Mouse (Mus musculus): ENCODE measurements around the gene Ercc6l2. TPM values are rescaled to one million over a fixed set of nuclear protein-coding genes. Genes with fewer than 3 reads are reported as not detected.

Gene Ercc6l2
- 6.2 and 8.3 TPM in 2 replicates for polyA plus RNA-seq (2015; fragmentation: Nextera tagmentation; extraction: Ambion mirVana)

DNA sequence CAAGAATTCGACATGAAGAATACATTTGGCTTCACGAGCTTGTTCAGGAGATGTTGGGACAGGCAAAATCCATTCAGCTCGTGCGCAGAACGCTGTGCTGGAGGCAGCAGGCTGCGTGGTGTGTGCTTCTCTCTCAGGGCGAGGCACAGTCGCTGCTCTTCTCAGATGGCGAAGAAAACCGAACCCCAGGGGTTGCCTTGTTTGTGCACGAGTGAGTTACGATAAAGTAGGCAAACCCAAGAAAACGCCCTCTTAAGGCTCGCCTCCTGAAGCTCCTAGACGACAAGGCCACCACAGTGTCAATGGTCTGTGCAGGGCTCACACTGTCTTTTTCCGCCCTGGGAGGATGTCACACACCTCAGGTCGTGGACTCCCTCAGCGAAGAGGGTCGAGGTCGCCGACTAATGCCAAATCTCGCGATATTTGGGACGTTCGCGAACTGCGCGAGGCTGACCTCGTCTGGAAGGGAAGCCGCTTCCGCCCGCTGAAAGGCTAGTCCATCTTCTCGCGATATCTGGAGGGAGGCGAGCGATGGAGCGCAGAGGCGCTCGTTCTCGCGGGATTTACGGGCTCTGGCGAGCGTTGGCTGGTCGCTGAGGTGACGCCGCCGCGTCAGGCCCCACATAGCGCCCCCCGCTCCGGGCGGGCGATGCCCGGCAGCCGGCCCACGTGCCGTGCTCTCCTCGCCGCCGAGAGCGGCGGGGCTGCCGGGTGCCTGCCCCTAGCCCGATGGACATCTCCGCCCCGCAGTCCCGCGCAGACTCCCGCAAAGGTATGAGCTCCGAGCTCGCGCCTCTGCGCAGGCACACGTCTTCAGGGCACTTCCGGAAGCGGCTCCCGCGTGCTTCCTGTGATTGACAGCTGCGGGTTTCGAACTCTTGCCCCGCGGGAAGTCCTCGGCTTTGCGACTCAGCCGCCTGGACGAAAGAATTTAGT lies at the start of gene Ercc6l2:
Gene Ercc6l2, plus strand, starts transcription at position 495 of the 936 bp plus-strand sequence.
- under 1% methylated on average over 87 of the region's 87 CpGs for WGBS

DNA sequence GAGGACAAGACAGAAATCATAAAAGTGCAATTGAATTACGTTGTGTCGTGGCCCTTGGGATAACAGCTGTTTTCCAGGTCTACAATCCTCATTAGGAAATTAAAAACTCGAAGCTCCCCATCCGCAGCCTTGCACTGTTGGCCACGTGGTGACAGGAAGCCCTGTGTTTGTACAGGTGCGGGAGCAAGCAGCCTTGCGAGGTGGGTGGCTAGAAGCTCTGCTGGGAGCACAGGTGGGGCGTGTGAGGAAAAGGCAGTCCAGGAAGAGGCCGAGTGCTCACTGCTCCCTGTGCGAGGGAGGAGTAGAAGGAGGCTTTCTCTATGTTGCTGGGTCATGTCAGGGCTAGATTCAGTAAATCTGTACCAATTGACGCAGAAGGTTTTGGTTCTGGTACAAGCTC lies 49.0 kb upstream of the Ercc6l2 start:
- H3K4me1 ChIP-seq (replicated peaks; ENCODE audit: control insufficient read depth, insufficient read depth, low read length), result no peaks in the 10 kb centered on the region
- no peak for ATAC-seq
- no peak overlapping the region for H3K4me2 ChIP-seq (replicated peaks; ENCODE audit: low read depth)
- WGBS, result 34% methylated on average over 11 of the region's 11 CpGs
- no peak overlapping the region for H3K4me3 ChIP-seq (ENCODE audit: low read depth, low read length)
- H3K27ac ChIP-seq (ENCODE audit: low read depth, low read length), result no peak overlapping the region
- no peaks in the 10 kb centered on the region for H3K36me3 ChIP-seq (ENCODE audit: control insufficient read depth, insufficient read depth)
- no peaks in the 10 kb centered on the region for H3K9me3 ChIP-seq (ENCODE audit: control insufficient read depth)
- TF ChIP-seq CTCF (IDR thresholded peaks at IDR 0.05; ENCODE audit: low read depth), result no peak
- no peak overlapping the region for H3K9ac ChIP-seq (ENCODE audit: low read depth, low read length)
- H3K27me3 ChIP-seq (replicated peaks; ENCODE audit: control insufficient read depth, insufficient read depth, low read length), result no peaks in the 10 kb centered on the region

More for the DNA sequence above, at the start of gene Ercc6l2:
- ATAC-seq, result peak; percentile 100
- H3K27ac ChIP-seq (ENCODE audit: low read depth, low read length), result peak within 1 kb of the TSS; percentile 85
- H3K9ac ChIP-seq (ENCODE audit: low read depth, low read length), result peak within 1 kb of the TSS; percentile 73
- no peaks in the 10 kb centered on the region for H3K36me3 ChIP-seq (ENCODE audit: control insufficient read depth, insufficient read depth)
- peak within 1 kb of the TSS; percentile 69 for H3K4me2 ChIP-seq (replicated peaks; ENCODE audit: low read depth)
- peak within 1 kb of the TSS; percentile 52 for H3K4me3 ChIP-seq (ENCODE audit: low read depth, low read length)
- H3K27me3 ChIP-seq (replicated peaks; ENCODE audit: control insufficient read depth, insufficient read depth, low read length), result no peaks in the 10 kb centered on the region
- H3K9me3 ChIP-seq (ENCODE audit: control insufficient read depth), result no peaks in the 10 kb centered on the region
- TF ChIP-seq CTCF (IDR thresholded peaks at IDR 0.05; ENCODE audit: low read depth), result peak; percentile 25; the same call in 1 of the 2 replicates
- peaks cover 7% of the 10 kb centered on the region; the same call in 1 of the 2 replicates for H3K4me1 ChIP-seq (replicated peaks; ENCODE audit: control insufficient read depth, insufficient read depth, low read length)

DNA sequence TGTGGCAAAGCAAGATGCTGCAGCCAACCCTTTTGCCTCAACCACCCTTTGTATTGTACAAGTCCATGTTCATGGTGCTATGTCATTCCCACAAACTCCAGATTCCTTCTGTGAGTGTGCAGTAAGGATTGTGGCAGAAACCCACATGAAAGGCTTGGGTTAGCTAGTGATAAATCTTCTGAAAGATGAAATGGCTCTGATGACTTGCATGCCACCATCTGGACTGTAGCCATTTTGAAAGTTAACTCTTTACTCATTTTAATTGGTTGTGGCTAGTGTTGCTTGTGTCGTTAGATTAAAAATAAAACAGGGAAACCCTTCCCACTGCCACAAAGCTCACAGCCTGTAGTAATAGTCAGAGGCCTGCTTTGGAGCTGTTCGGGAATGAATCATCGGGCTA lies 44.0 kb upstream of the Ercc6l2 start:
- Histone ChIP-seq H3K27ac (ENCODE audit: low read depth, low read length) (no peak overlapping the region), H3K9me3 (ENCODE audit: control insufficient read depth) (no peaks in the 10 kb centered on the region), H3K9ac (ENCODE audit: low read depth, low read length) (no peak overlapping the region), H3K4me3 (ENCODE audit: low read depth, low read length) (no peak overlapping the region), H3K27me3 (replicated peaks; ENCODE audit: control insufficient read depth, insufficient read depth, low read length) (no peaks in the 10 kb centered on the region), H3K4me1 (replicated peaks; ENCODE audit: control insufficient read depth, insufficient read depth, low read length) (no peaks in the 10 kb centered on the region), H3K36me3 (ENCODE audit: control insufficient read depth, insufficient read depth) (no peaks in the 10 kb centered on the region), H3K4me2 (replicated peaks; ENCODE audit: low read depth) (no peak overlapping the region)
- no peak for ATAC-seq
- TF ChIP-seq CTCF (IDR thresholded peaks at IDR 0.05; ENCODE audit: low read depth), result no peak
- 64% methylated on average over 3 of the region's 3 CpGs for WGBS

DNA sequence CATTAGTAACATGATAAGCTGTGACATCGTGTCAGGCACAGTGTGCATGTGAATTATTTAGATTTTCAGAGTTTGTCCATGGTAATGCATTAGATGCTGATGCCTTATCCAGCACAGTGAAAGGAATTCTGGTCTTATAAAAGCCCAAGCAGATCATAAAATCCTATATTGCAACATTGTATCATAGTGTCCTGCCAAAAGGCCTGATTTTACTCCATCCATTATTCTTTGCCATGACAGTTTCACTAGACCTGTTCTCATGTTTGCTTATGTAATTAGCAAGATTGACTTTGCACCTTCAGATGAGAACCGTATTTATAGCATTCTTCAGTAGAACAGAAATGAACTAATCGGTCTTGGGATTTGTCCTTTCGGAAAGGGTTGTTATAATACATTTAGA lies 36.1 kb upstream of the Ercc6l2 start:
- Histone ChIP-seq H3K27me3 (replicated peaks; ENCODE audit: control insufficient read depth, insufficient read depth, low read length) (no peaks in the 10 kb centered on the region), H3K4me1 (replicated peaks; ENCODE audit: control insufficient read depth, insufficient read depth, low read length) (no peaks in the 10 kb centered on the region), H3K9ac (ENCODE audit: low read depth, low read length) (no peak overlapping the region), H3K36me3 (ENCODE audit: control insufficient read depth, insufficient read depth) (no peaks in the 10 kb centered on the region), H3K4me3 (ENCODE audit: low read depth, low read length) (no peak overlapping the region), H3K9me3 (ENCODE audit: control insufficient read depth) (no peaks in the 10 kb centered on the region), H3K27ac (ENCODE audit: low read depth, low read length) (no peak overlapping the region), H3K4me2 (replicated peaks; ENCODE audit: low read depth) (no peak overlapping the region)
- ATAC-seq, result no peak
- TF ChIP-seq CTCF (IDR thresholded peaks at IDR 0.05; ENCODE audit: low read depth), result no peak
- 61% methylated on average over 4 of the region's 4 CpGs for WGBS

DNA sequence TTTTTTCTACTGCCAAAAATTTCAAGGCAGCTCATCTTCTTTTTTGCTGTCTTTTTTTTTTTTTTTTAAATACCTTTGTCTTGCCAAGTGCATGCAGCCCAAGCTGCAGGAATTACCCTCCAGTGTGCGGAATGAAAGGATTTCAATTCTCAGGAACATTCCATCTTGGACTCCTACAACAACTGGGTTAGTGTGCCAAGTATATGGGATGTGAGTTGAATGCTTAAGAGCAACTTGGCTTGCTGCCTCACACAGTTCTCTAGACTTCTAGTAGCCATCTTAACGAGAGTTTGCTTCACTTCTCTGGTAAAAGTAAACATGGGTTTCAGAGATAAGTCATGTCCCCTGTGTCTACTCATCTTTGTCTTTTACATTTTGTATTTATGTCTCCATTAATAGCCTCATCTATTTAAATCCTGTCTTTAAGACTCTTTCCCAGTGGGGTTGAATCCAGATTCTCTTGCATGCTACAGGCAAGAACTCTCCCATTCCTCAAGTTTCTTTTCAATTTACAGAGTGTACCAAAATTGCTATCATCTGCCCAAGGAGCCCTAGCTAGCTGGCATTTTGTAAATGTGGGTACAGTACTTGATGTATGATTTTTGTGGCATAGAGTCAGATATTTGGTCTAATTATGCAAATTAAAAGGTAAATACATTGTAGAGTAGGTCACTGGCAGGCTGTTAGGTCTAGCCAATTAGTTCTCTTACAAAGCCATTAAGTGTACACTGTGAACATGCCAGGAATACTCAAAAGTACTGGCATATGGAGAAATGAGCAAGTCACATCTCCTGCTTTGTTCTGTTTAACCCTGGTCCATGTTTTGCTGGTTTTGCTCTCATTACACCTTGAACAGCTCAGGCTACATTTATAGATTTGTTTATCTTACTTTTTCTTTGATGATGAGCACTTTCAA lies 35.4 kb upstream of the Ercc6l2 start:
- TF ChIP-seq CTCF (IDR thresholded peaks at IDR 0.05; ENCODE audit: low read depth), result no peak
- no peak for ATAC-seq
- Histone ChIP-seq H3K36me3 (ENCODE audit: control insufficient read depth, insufficient read depth) (no peaks in the 10 kb centered on the region), H3K4me3 (ENCODE audit: low read depth, low read length) (no peak overlapping the region), H3K4me1 (replicated peaks; ENCODE audit: control insufficient read depth, insufficient read depth, low read length) (no peaks in the 10 kb centered on the region), H3K9ac (ENCODE audit: low read depth, low read length) (no peak overlapping the region), H3K27ac (ENCODE audit: low read depth, low read length) (no peak overlapping the region), H3K4me2 (replicated peaks; ENCODE audit: low read depth) (no peak overlapping the region), H3K9me3 (ENCODE audit: control insufficient read depth) (no peaks in the 10 kb centered on the region), H3K27me3 (replicated peaks; ENCODE audit: control insufficient read depth, insufficient read depth, low read length) (no peaks in the 10 kb centered on the region)
- 49% methylated on average over 2 of the region's 2 CpGs for WGBS

Data from intestine, postnatal 0 days (tissue).